Mouse (Mus musculus) heart, embryonic 16.5 days (tissue): ENCODE results near the gene Map3k5. TPM values are rescaled to one million over a fixed set of nuclear protein-coding genes. Genes with fewer than 3 reads are reported as not detected.

Experiments
- ATAC-seq: fragments of 200-750 bp; cut with Nextera tagmentation; replicated peaks from 2 replicates; pipeline ENCODE4 v1.8.0; 2017; ENCODE audit warnings: moderate number of reproducible peaks; ENCODE audit not compliant: insufficient read depth, low FRiP score; ENCODE audit errors: extremely low read depth
- H3K27ac ChIP-seq: fragments of 300-500 bp; sonication (generic); 2 replicates; pipeline ENCODE4 v1.5.1; 2014; ENCODE audit warnings: mild to moderate bottlenecking, low read length, control low read depth, moderate library complexity
- H3K27me3 ChIP-seq: fragments of 300-500 bp; sonication (generic); 2 replicates; pipeline ENCODE4 v1.6.1; 2014; ENCODE audit warnings: low read length, mixed read lengths; ENCODE audit not compliant: control insufficient read depth, insufficient read depth
- H3K36me3 ChIP-seq: fragments of 300-500 bp; sonication (generic); 2 replicates; pipeline ENCODE4 v1.6.1; 2014; ENCODE audit not compliant: control insufficient read depth, insufficient read depth
- H3K4me1 ChIP-seq: fragments of 300-500 bp; sonication (generic); 2 replicates; pipeline ENCODE4 v1.6.1; 2014; ENCODE audit warnings: low read length, mixed read lengths; ENCODE audit not compliant: control insufficient read depth, insufficient read depth
- H3K4me2 ChIP-seq: fragments of 300-500 bp; sonication (generic); 2 replicates; pipeline ENCODE4 v1.6.1; 2014; ENCODE audit warnings: low read depth, mild to moderate bottlenecking, control low read depth, low read length
- H3K4me3 ChIP-seq: fragments of 300-500 bp; sonication (generic); 2 replicates; pipeline ENCODE4 v1.5.1; 2014; ENCODE audit warnings: mild to moderate bottlenecking, control low read depth, low read length
- H3K9ac ChIP-seq: fragments of 300-500 bp; sonication (generic); 2 replicates; pipeline ENCODE4 v1.6.1; 2014; ENCODE audit warnings: low read length, control low read depth
- H3K9me3 ChIP-seq: fragments of 300-500 bp; sonication (generic); replicated peaks from 2 replicates; pipeline ENCODE4 v1.6.1; 2016; ENCODE audit warnings: low read length; ENCODE audit not compliant: control insufficient read depth
- WGBS: fragments of 180-500 bp; shearing (Covaris S2); extraction: QIAGEN DNeasy Blood & Tissue Kit; methylation state at CpG from one replicate; pipeline ENCODE4 v1.1.7; 2014; 5-methylcytosine and 5-hydroxymethylcytosine counted together
- polyA plus RNA-seq: library from polyadenylated mRNA; unstranded; fragments of >200 nt; fragmentation: Nextera tagmentation; extraction: Ambion mirVana; gene quantifications from 2 replicates; pipeline ENCODE4 v1.2.1, GENCODE M21; 2015

The Map3k5 gene
- polyA plus RNA-seq, 1 experiment from 2014 or later: 2.8 TPM

- H3K4me3 ChIP-seq: no peak overlapping the region
- no peaks in the 10 kb centered on the region for H3K36me3 ChIP-seq
- no peaks in the 10 kb centered on the region for H3K9me3 ChIP-seq
- 69% methylated on average over 6 of the region's 6 CpGs for WGBS
- peaks cover 6% of the 10 kb centered on the region for H3K4me1 ChIP-seq
- H3K27ac ChIP-seq: no peak overlapping the region
- no peak overlapping the region for H3K4me2 ChIP-seq
- ATAC-seq: no peak
- no peaks in the 10 kb centered on the region for H3K27me3 ChIP-seq
- no peak overlapping the region for H3K9ac ChIP-seq
Observed at GRCm38 (mm10) chr10:20190139-20190747, 256.0 kb downstream of the Map3k5 start.

Other genes starting within 250 kb of the Map3k5 start
- gene Il20ra, start 221.9 kb upstream of the Map3k5 start, polyA plus RNA-seq: 0.12 and 0.21 TPM in 2 replicates
- 0.34 and 0.59 TPM in 2 replicates for gene Slc35d3, start 83.0 kb upstream of the Map3k5 start, polyA plus RNA-seq
- gene Pex7, start 26.8 kb upstream of the Map3k5 start, polyA plus RNA-seq: 38.6 and 41.4 TPM in 2 replicates
- gene Map7, start 214.0 kb downstream of the Map3k5 start, polyA plus RNA-seq: 7.6 and 7.8 TPM in 2 replicates